Mouse (Mus musculus) neural tube, embryonic 14.5 days (tissue): ENCODE results near the gene Rcor1. TPM values are rescaled to one million over a fixed set of nuclear protein-coding genes. Genes with fewer than 3 reads are reported as not detected.

Experiments used
- ATAC-seq: fragments of 200-750 bp; cut with Nextera tagmentation; 2 replicates; pipeline ENCODE4 v1.8.0; 2017; ENCODE audit warnings: low read depth, mild to moderate bottlenecking, moderate TSS enrichment, moderate library complexity
- H3K27ac ChIP-seq: fragments of 300-500 bp; sonication (generic); 2 replicates; pipeline ENCODE4 v1.5.1; 2014; ENCODE audit warnings: low read depth, mild to moderate bottlenecking, control low read depth, low read length, moderate library complexity, mixed read lengths
- H3K27me3 ChIP-seq: fragments of 300-500 bp; sonication (generic); 2 replicates; pipeline ENCODE4 v1.6.1; 2014; ENCODE audit warnings: low read length; ENCODE audit not compliant: control insufficient read depth, insufficient read depth
- H3K36me3 ChIP-seq: fragments of 300-500 bp; sonication (generic); 2 replicates; pipeline ENCODE4 v1.6.1; 2014; ENCODE audit warnings: low read length, mixed read lengths; ENCODE audit not compliant: control insufficient read depth, insufficient read depth
- H3K4me1 ChIP-seq: fragments of 300-500 bp; sonication (generic); 2 replicates; pipeline ENCODE4 v1.6.1; 2014; ENCODE audit warnings: low read length; ENCODE audit not compliant: control insufficient read depth, insufficient read depth
- H3K4me2 ChIP-seq: fragments of 300-500 bp; sonication (generic); 2 replicates; pipeline ENCODE4 v1.6.1; 2014; ENCODE audit warnings: mild to moderate bottlenecking, low read depth, low read length, control low read depth
- H3K4me3 ChIP-seq: fragments of 300-500 bp; sonication (generic); 2 replicates; pipeline ENCODE4 v1.5.1; 2014; ENCODE audit warnings: low read depth, low read length, control low read depth, mixed read lengths
- H3K9ac ChIP-seq: fragments of 300-500 bp; sonication (generic); replicated peaks from 2 replicates; pipeline ENCODE4 v1.6.1; 2014; ENCODE audit warnings: low read depth, mild to moderate bottlenecking, control low read depth, low read length, mixed read lengths
- H3K9me3 ChIP-seq: fragments of 300-500 bp; sonication (generic); 2 replicates; pipeline ENCODE4 v1.6.1; 2016; ENCODE audit warnings: low read length; ENCODE audit not compliant: control insufficient read depth
- WGBS: fragments of 180-500 bp; shearing (Covaris S2); extraction: QIAGEN DNeasy Blood & Tissue Kit; methylation state at CpG from one replicate; pipeline ENCODE4 v1.1.7; 2014; 5-methylcytosine and 5-hydroxymethylcytosine counted together
- polyA plus RNA-seq: library from polyadenylated mRNA; unstranded; fragments of >200 nt; fragmentation: Nextera tagmentation; extraction: Ambion mirVana; gene quantifications from 2 replicates; pipeline ENCODE4 v1.2.1, GENCODE M21; 2014

Gene Rcor1
- polyA plus RNA-seq, 1 experiment from 2014 or later = 7.4 TPM

- Histone ChIP-seq H3K9ac (no peak overlapping the region), H3K4me3 (no peak overlapping the region), H3K4me1 (no peaks in the 10 kb centered on the region; the same call in 1 of the 2 replicates), H3K27me3 (no peaks in the 10 kb centered on the region), H3K4me2 (no peak overlapping the region), H3K9me3 (no peaks in the 10 kb centered on the region), H3K27ac (no peak overlapping the region), H3K36me3 (peaks cover 4% of the 10 kb centered on the region; the same call in 1 of the 2 replicates)
- no peak for ATAC-seq
- 86% methylated on average over 5 of the region's 5 CpGs for WGBS
These were observed 54.9 kb downstream of the Rcor1 start for GRCm38 (mm10) chr12:111094073-111094472.

- no peak for ATAC-seq
- Histone ChIP-seq H3K27me3 (no peaks in the 10 kb centered on the region), H3K9me3 (no peaks in the 10 kb centered on the region), H3K36me3 (peaks cover 4% of the 10 kb centered on the region; the same call in 1 of the 2 replicates), H3K27ac (no peak overlapping the region), H3K4me2 (no peak overlapping the region), H3K4me1 (no peaks in the 10 kb centered on the region), H3K4me3 (no peak overlapping the region), H3K9ac (no peak overlapping the region)
- 93% methylated on average over 6 of the region's 6 CpGs for WGBS
These were observed 55.9 kb downstream of the Rcor1 start for GRCm38 (mm10) chr12:111095086-111095485.

- 94% methylated on average over 6 of the region's 6 CpGs for WGBS
- H3K4me3 ChIP-seq = no peak overlapping the region
- no peak overlapping the region for H3K4me2 ChIP-seq
- H3K4me1 ChIP-seq = no peaks in the 10 kb centered on the region
- H3K9ac ChIP-seq = no peak overlapping the region
- H3K9me3 ChIP-seq = no peaks in the 10 kb centered on the region
- H3K27me3 ChIP-seq = no peaks in the 10 kb centered on the region
- H3K27ac ChIP-seq = no peak overlapping the region
- H3K36me3 ChIP-seq = peaks cover 4% of the 10 kb centered on the region; the same call in 1 of the 2 replicates
- ATAC-seq = no peak
These were observed 57.1 kb downstream of the Rcor1 start for GRCm38 (mm10) chr12:111096249-111096648.

GRCm38 (mm10) chr12:111097036-111097435, 57.9 kb downstream of the Rcor1 start:
- no peak for ATAC-seq
- WGBS = 94% methylated on average over 8 of the region's 8 CpGs

GRCm38 (mm10) chr12:111111176-111111575, 72.0 kb downstream of the Rcor1 start:
- 98% methylated on average over 8 of the region's 8 CpGs for WGBS
- Histone ChIP-seq H3K27ac (no peak overlapping the region), H3K36me3 (peaks cover 48% of the 10 kb centered on the region), H3K9me3 (no peaks in the 10 kb centered on the region), H3K9ac (no peak overlapping the region), H3K27me3 (no peaks in the 10 kb centered on the region), H3K4me3 (no peak overlapping the region), H3K4me2 (no peak overlapping the region), H3K4me1 (no peaks in the 10 kb centered on the region)
- ATAC-seq = no peak

More at GRCm38 (mm10) chr12:111097036-111097435, 57.9 kb downstream of the Rcor1 start:
- Histone ChIP-seq H3K9me3 (no peaks in the 10 kb centered on the region), H3K27ac (no peak overlapping the region), H3K4me2 (no peak overlapping the region), H3K36me3 (peaks cover 7% of the 10 kb centered on the region; the same call in 1 of the 2 replicates), H3K4me3 (no peak overlapping the region), H3K4me1 (no peaks in the 10 kb centered on the region), H3K9ac (no peak overlapping the region), H3K27me3 (no peaks in the 10 kb centered on the region)

GRCm38 (mm10) chr12:111114593-111114992, 75.4 kb downstream of the Rcor1 start:
- H3K36me3 ChIP-seq = peaks cover 36% of the 10 kb centered on the region
- H3K4me2 ChIP-seq = no peak overlapping the region
- no peak overlapping the region for H3K27ac ChIP-seq
- ATAC-seq = no peak
- no peaks in the 10 kb centered on the region for H3K27me3 ChIP-seq
- H3K9me3 ChIP-seq = no peaks in the 10 kb centered on the region
- 94% methylated on average over 5 of the region's 5 CpGs for WGBS
- H3K9ac ChIP-seq = no peak overlapping the region
- H3K4me1 ChIP-seq = no peaks in the 10 kb centered on the region
- H3K4me3 ChIP-seq = no peak overlapping the region

GRCm38 (mm10) chr12:111119506-111120085, 80.4 kb downstream of the Rcor1 start:
- H3K4me2 ChIP-seq = no peak overlapping the region
- 0 out of 2 replicates have a peak, but pooled peaks cover 7% of the 10 kb centered on the region for H3K36me3 ChIP-seq
- no peak overlapping the region for H3K4me3 ChIP-seq
- no peak overlapping the region for H3K27ac ChIP-seq
- no peak for ATAC-seq
- H3K27me3 ChIP-seq = no peaks in the 10 kb centered on the region
- H3K9me3 ChIP-seq = no peaks in the 10 kb centered on the region
- WGBS = 95% methylated on average over 5 of the region's 5 CpGs
- 0 out of 2 replicates have a peak, but pooled peaks cover 4% of the 10 kb centered on the region for H3K4me1 ChIP-seq
- no peak overlapping the region for H3K9ac ChIP-seq

- 92% methylated on average over 9 of the region's 9 CpGs for WGBS
- H3K4me2 ChIP-seq = no peak overlapping the region
- no peaks in the 10 kb centered on the region for H3K9me3 ChIP-seq
- no peak for ATAC-seq
- no peak overlapping the region for H3K9ac ChIP-seq
- H3K27me3 ChIP-seq = no peaks in the 10 kb centered on the region
- H3K4me1 ChIP-seq = peaks cover 9% of the 10 kb centered on the region; the same call in 1 of the 2 replicates
- 0 out of 2 replicates have a peak, but pooled peaks cover 5% of the 10 kb centered on the region for H3K36me3 ChIP-seq
- H3K27ac ChIP-seq = no peak overlapping the region
- H3K4me3 ChIP-seq = no peak overlapping the region
These were observed 82.0 kb downstream of the Rcor1 start for GRCm38 (mm10) chr12:111120976-111121645.

- Histone ChIP-seq H3K36me3 (0 out of 2 replicates have a peak, but pooled peaks cover 4% of the 10 kb centered on the region), H3K4me2 (no peak overlapping the region), H3K27me3 (no peaks in the 10 kb centered on the region), H3K4me3 (no peak overlapping the region), H3K4me1 (peaks cover 9% of the 10 kb centered on the region; the same call in 1 of the 2 replicates), H3K9me3 (no peaks in the 10 kb centered on the region), H3K27ac (no peak overlapping the region), H3K9ac (no peak overlapping the region)
- no peak for ATAC-seq
These were observed 83.2 kb downstream of the Rcor1 start for GRCm38 (mm10) chr12:111122332-111122852.
